Mouse (Mus musculus) cerebellum, adult 2 months (tissue): Measurements from ENCODE around the gene Trpm2. TPM values are rescaled to one million over a fixed set of nuclear protein-coding genes. Genes with fewer than 3 reads are reported as not detected.
A peak's percentile ranks its signal among the peaks of the same experiment; 100 is the strongest.

ENCODE experiments used
- DNase-seq, 2 experiments: peaks; one replicate each; pipeline ENCODE4 v3.0.0; 2021
- H3K27ac ChIP-seq: fragments of 200-500 bp; 2 replicates; pipeline ENCODE4 v1.5.1; 2012; ENCODE audit warnings: low read length, control low read depth, inconsistent platforms; ENCODE audit not compliant: insufficient read depth
- H3K27me3 ChIP-seq: fragments of 200-500 bp; 2 replicates; pipeline ENCODE4 v1.6.1; 2012; ENCODE audit warnings: inconsistent platforms, mild to moderate bottlenecking, low read length, moderate library complexity; ENCODE audit not compliant: control insufficient read depth, insufficient read depth
- H3K4me1 ChIP-seq: fragments of 200-500 bp; 2 replicates; pipeline ENCODE4 v1.6.1; 2011; ENCODE audit warnings: low read length; ENCODE audit not compliant: control insufficient read depth, insufficient read depth
- H3K4me3 ChIP-seq: fragments of 200-500 bp; replicated peaks from 2 replicates; pipeline ENCODE3; 2011; ENCODE audit warnings: mild to moderate bottlenecking, low read depth, low read length, control low read depth; ENCODE audit not compliant: insufficient read depth
- CTCF ChIP-seq: fragments of 200-500 bp; IDR thresholded peaks from 2 replicates; pipeline ENCODE4 v1.5.1; 2011; ENCODE audit warnings: low read depth, mild to moderate bottlenecking, control low read depth, low read length, moderate library complexity, borderline replicate concordance; ENCODE audit not compliant: insufficient read depth
- POLR2A ChIP-seq: fragments of 200-500 bp; IDR thresholded peaks from 2 replicates; pipeline ENCODE4 v1.6.1; 2011; ENCODE audit warnings: low read length, control low read depth, borderline replicate concordance; ENCODE audit not compliant: insufficient read depth
- WGBS: fragments of 180-500 bp; shearing (Covaris S2); methylation state at CpG from one replicate; pipeline ENCODE4 v1.1.7; 2018; 5-methylcytosine and 5-hydroxymethylcytosine counted together
- polyA plus RNA-seq: library from polyadenylated mRNA; depleted of rRNA; stranded (reverse); fragments of >200 nt; gene quantifications from 2 replicates; pipeline ENCODE4 v1.2.3, GENCODE M21; 2012

Trpm2 gene
- polyA plus RNA-seq, 1 experiment: 32.5 TPM

GRCm38 (mm10) chr10:77900903-77901818, 69.2 kb downstream of the Trpm2 start:
- peaks cover 3% of the 10 kb centered on the region; the same call in 1 of the 2 replicates for H3K4me1 ChIP-seq
- WGBS: 66% methylated on average over 27 of the region's 27 CpGs
- no peak overlapping the region for H3K4me3 ChIP-seq
- no peaks in the 10 kb centered on the region for H3K27me3 ChIP-seq
- TF ChIP-seq POLR2A: no peak
- no peak for TF ChIP-seq CTCF
- H3K27ac ChIP-seq: no peak overlapping the region
- no peak for DNase-seq

DNA sequence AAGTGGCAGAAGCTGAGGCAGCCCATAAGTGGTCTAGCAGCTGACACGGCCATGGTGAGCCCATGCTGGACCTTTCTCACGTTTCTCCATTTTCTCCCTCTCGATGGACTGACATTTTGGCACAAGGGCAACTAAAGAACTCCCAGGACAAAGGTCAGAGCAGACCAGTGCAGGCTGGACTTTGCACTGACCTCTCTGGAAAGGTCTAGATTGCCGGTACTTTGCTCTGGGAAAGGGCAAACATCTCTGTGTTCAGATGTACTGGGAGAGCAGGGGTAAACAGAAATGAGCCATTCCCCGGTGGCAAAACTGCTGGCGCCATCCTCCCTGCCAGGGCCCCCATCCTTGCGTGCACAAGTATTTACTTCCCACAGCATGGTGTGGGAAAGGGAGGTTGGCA, 70.2 kb downstream of the Trpm2 start:
- WGBS: 61% methylated on average over 7 of the region's 7 CpGs
- DNase-seq: no peak
- TF ChIP-seq POLR2A: no peak
- no peak for TF ChIP-seq CTCF
- no peaks in the 10 kb centered on the region for H3K27me3 ChIP-seq
- no peak overlapping the region for H3K27ac ChIP-seq
- peaks cover 3% of the 10 kb centered on the region; the same call in 1 of the 2 replicates for H3K4me1 ChIP-seq
- no peak overlapping the region for H3K4me3 ChIP-seq

- H3K4me3 ChIP-seq: no peak overlapping the region
- H3K27me3 ChIP-seq: no peaks in the 10 kb centered on the region
- no peak for DNase-seq
- TF ChIP-seq CTCF (no peak), POLR2A (no peak)
- 49% methylated on average over 5 of the region's 5 CpGs for WGBS
- H3K4me1 ChIP-seq: no peaks in the 10 kb centered on the region
- H3K27ac ChIP-seq: no peak overlapping the region
Measured at GRCm38 (mm10) chr10:77895562-77895961, 74.8 kb downstream of the Trpm2 start.

DNA sequence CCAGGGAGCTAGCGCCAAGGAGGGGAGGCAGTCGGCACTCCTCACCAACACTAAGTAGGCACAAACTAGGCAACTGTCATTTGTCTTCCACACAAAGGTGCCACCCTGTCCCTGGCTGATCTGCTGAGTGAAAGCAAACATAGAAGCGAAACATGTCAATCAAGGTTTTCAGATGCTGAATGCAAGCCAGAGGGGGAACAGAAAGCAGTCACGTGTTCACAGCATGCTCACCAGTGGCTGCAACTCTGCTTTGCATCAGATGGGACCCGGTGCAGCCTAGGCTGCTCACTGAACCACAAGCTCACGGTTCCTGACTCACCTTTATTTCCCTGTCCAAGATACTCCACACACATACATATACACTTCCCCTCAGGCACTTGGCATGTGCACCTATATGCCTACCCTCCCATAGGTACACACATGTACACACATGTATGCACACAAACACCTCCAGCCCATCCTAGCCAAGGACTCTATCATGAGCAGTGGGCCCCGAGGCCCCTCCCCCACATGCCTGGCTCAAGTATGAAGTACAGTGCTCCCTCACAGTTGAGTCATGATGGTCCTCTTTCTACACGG, 79.3 kb downstream of the Trpm2 start:
- no peak for TF ChIP-seq POLR2A
- TF ChIP-seq CTCF: no peak
- Histone ChIP-seq H3K27ac (no peak overlapping the region), H3K27me3 (no peaks in the 10 kb centered on the region), H3K4me1 (no peaks in the 10 kb centered on the region), H3K4me3 (no peak overlapping the region)
- no peak for DNase-seq
- WGBS: 77% methylated on average over 8 of the region's 8 CpGs

DNA sequence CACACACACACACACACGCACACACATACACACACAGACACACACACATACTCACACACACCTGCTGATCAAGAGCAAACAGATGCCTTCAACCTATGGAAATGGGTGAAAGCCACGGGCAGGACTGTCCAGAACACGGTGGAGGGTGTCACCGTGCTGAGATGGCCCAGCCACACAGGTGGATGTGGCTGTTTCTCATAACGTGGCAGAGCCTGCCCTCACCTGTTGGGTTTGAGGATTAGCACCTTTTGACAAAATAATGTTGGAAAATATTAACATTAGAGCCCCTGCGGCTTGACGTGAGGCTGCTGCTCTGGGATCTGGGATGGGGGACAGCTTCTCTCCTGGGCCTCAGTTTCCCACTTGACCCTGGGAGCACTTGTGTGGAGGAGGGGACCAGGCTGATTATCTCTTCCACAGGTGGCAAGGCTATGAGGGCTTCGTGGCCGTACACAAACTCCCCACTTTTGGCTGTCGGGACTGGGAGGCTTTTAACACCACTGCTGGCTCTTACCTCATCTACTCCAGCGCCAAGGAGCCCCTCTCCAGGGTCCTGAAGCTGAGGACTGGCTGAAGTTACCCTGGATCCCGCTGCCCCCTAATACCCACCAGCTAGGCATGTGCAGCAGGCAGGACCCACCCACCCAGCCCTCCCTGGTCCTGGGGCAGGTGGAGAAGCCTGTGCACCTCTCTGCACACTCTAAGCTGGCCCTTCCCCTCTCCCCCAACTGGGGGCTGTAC, 84.2 kb downstream of the Trpm2 start:
- TF ChIP-seq POLR2A (no peak), CTCF (peak; percentile 51; the same call in 1 of the 2 replicates)

GRCm38 (mm10) chr10:77882553-77882952, 87.8 kb downstream of the Trpm2 start:
- WGBS: 83% methylated on average over 5 of the region's 5 CpGs
- Histone ChIP-seq H3K27ac (no peak overlapping the region), H3K4me3 (no peak overlapping the region), H3K27me3 (no peaks in the 10 kb centered on the region), H3K4me1 (no peaks in the 10 kb centered on the region)
- DNase-seq: no peak
- TF ChIP-seq POLR2A (no peak), CTCF (peak; percentile 8; the same call in 1 of the 2 replicates)

More for the DNA sequence above, 84.2 kb downstream of the Trpm2 start:
- Histone ChIP-seq H3K4me1 (no peaks in the 10 kb centered on the region), H3K27me3 (no peaks in the 10 kb centered on the region), H3K27ac (no peak overlapping the region), H3K4me3 (no peak overlapping the region)
- WGBS: 53% methylated on average over 12 of the region's 12 CpGs
- DNase-seq: no peak

- Histone ChIP-seq H3K27ac (no peak overlapping the region), H3K27me3 (no peaks in the 10 kb centered on the region), H3K4me1 (no peaks in the 10 kb centered on the region; the same call in 1 of the 2 replicates), H3K4me3 (no peak overlapping the region)
- DNase-seq: no peak
- no peak for TF ChIP-seq POLR2A
- TF ChIP-seq CTCF: no peak
- 71% methylated on average over 3 of the region's 3 CpGs for WGBS
Measured at GRCm38 (mm10) chr10:77880305-77880704, 90.1 kb downstream of the Trpm2 start.
